Mouse (Mus musculus) lung, adult 2 months (tissue): ENCODE data around the gene Rhebl1.

Source experiments
- CTCF ChIP-seq: fragments of 200-500 bp; IDR thresholded peaks from 2 replicates; pipeline ENCODE4 v1.5.1; 2011; ENCODE audit warnings: mild to moderate bottlenecking, low read length, control low read depth; ENCODE audit not compliant: insufficient read depth
- POLR2A ChIP-seq: fragments of 200-500 bp; IDR thresholded peaks from 2 replicates; pipeline ENCODE4 v1.6.1; 2011; ENCODE audit warnings: low read depth, mild to moderate bottlenecking, control low read depth, low read length, borderline replicate concordance; ENCODE audit errors: extremely low read depth

GRCm38 (mm10) chr15:98901530-98901929 is 7.2 kb upstream of the Rhebl1 start:
- TF ChIP-seq POLR2A (no peak), CTCF (no peak)
